Mouse (Mus musculus) testis, adult 2 months (tissue): Measurements from ENCODE around the gene Il25. TPM values are rescaled to one million over a fixed set of nuclear protein-coding genes. Genes with fewer than 3 reads are reported as not detected.

Experiments used
- H3K27ac ChIP-seq: fragments of 200-500 bp; 2 replicates; pipeline ENCODE4 v1.5.1; 2012; ENCODE audit warnings: low read depth, low read length; ENCODE audit not compliant: control insufficient read depth, insufficient read depth
- H3K27me3 ChIP-seq: fragments of 200-500 bp; 2 replicates; pipeline ENCODE4 v1.6.1; 2012; ENCODE audit warnings: mild to moderate bottlenecking, low read length, moderate library complexity; ENCODE audit not compliant: control insufficient read depth, insufficient read depth
- H3K36me3 ChIP-seq: fragments of 200-500 bp; 2 replicates; pipeline ENCODE4 v1.6.1; 2012; ENCODE audit warnings: mild to moderate bottlenecking, low read length; ENCODE audit not compliant: control insufficient read depth, insufficient read depth
- H3K4me1 ChIP-seq: fragments of 200-500 bp; 2 replicates; pipeline ENCODE4 v1.6.1; 2012; ENCODE audit warnings: low read length; ENCODE audit not compliant: control insufficient read depth, insufficient read depth
- H3K4me3 ChIP-seq: fragments of 200-500 bp; 2 replicates; pipeline ENCODE4 v1.5.1; 2012; ENCODE audit warnings: low read depth, mild to moderate bottlenecking, low read length, moderate library complexity, mixed read lengths; ENCODE audit not compliant: control insufficient read depth
- CTCF ChIP-seq: fragments of 200-500 bp; IDR thresholded peaks from 2 replicates; pipeline ENCODE4 v1.5.1; 2012; ENCODE audit warnings: low read depth, mild to moderate bottlenecking, inconsistent platforms, low read length, moderate library complexity; ENCODE audit not compliant: control insufficient read depth, insufficient read depth, insufficient replicate concordance
- POLR2A ChIP-seq: fragments of 200-500 bp; IDR thresholded peaks from 2 replicates; pipeline ENCODE4 v1.6.1; 2012; ENCODE audit warnings: low read depth, mild to moderate bottlenecking, inconsistent platforms, low read length, moderate library complexity; ENCODE audit not compliant: control insufficient read depth
- polyA plus RNA-seq: library from polyadenylated mRNA; depleted of rRNA; stranded (reverse); fragments of >200 nt; gene quantifications from 2 replicates; pipeline ENCODE4 v1.2.3, GENCODE M21; 2012

The Il25 gene
- polyA plus RNA-seq, 1 experiment, result not detected

DNA sequence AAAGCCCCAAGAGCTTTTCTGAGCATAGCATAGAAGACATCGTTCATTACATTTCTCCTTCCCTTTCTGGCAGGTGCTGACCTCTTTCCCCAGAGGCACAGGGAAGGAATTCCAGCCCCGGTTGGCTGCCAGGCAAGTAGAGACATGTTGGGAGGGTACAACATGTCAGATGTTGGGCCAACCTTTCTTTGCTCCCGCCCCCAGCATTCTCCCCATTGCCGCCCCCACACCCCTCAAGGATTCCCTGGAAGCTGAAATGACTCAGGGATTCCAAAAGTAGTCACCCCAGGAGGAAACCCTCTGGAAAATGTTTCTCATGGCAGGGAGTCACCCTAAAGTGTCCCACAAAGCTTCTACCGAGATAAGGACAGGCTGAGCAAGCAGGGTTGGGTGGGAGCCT lies 2.7 kb upstream of the Il25 start:
- H3K36me3 ChIP-seq, result no peaks in the 10 kb centered on the region
- H3K27me3 ChIP-seq, result no peaks in the 10 kb centered on the region
- peaks cover 14% of the 10 kb centered on the region for H3K4me1 ChIP-seq
- no peak overlapping the region for H3K27ac ChIP-seq
- TF ChIP-seq POLR2A, result no peak
- no peak for TF ChIP-seq CTCF
- no peak overlapping the region for H3K4me3 ChIP-seq

DNA sequence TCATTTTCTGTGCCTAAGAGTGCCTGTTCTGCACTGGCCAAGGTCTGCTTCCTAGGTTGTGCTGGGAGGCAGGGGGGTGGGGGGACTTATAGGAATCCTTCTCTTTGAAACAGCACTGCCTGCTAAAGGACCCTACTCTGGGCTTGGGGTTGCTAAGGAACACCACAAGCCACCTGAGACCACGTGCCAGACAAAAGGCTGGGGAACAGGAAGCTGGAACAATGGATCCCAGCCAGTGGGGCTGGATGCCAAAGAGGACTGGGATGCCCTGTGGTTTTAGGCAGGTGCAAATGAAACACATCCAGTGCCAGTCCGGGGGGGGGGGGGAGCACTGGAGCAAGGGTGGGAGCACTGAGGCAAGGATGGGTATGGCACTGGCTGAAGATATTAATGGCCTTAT lies 2.1 kb upstream of the Il25 start:
- no peaks in the 10 kb centered on the region for H3K27me3 ChIP-seq
- peaks cover 13% of the 10 kb centered on the region for H3K4me1 ChIP-seq
- no peak for TF ChIP-seq POLR2A
- TF ChIP-seq CTCF, result no peak
- H3K36me3 ChIP-seq, result no peaks in the 10 kb centered on the region
- no peak overlapping the region for H3K27ac ChIP-seq
- no peak overlapping the region for H3K4me3 ChIP-seq

DNA sequence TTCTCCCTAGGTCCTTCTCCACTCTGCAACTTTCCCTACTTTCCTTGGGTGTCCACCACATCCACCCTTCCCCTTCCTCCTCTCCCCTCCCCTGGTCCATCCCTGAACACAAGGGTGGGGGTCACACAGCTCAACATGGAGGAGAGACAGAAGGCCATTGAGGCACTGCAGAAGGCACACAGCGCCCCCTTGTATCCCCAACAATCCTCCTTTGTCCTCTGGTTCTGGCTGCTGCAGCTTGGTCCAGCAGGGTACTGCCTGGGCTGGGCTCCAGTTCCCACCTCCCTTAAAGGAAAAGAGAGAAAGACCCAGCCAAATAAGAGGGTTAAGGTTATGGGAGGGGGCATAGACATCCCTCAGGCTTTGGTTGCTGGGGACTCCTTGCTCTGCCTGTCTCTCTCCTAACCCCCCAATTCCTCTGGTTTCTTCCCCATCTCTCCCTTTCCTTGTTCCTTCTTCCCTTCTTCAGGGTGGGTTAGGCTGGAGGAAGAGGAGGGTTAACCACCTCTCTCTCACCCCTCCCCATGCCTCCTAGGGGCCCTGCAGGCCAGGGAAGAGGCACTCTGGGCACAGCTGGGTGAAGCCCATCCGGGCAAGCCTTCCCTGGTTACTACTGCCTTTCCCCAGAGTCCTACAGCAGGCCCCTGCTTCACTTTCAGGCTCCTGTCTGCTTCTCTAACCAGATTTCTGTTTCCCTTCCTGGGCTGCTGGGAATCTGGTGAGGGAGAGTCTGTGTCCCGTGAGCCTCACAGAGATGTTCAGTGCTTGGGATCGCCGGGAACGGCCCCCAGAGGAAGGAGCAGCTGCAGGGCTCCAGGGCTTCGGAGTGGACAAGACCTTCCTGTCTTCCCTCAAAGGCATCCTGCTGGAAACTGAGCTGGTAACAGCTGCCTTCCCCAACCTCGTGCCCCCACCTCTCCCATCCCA lies 3.7 kb downstream of the Il25 start, which contains the start of gene Cmtm5:
TSS of gene Cmtm5 (plus strand) at position 358 of the 927 bp plus-strand sequence.
- TF ChIP-seq POLR2A (no peak), CTCF (no peak)
- Histone ChIP-seq H3K4me3 (no peak within 1 kb of the TSS), H3K27ac (no peak within 1 kb of the TSS), H3K4me1 (no peaks in the 10 kb centered on the region), H3K27me3 (no peaks in the 10 kb centered on the region), H3K36me3 (no peaks in the 10 kb centered on the region)

DNA sequence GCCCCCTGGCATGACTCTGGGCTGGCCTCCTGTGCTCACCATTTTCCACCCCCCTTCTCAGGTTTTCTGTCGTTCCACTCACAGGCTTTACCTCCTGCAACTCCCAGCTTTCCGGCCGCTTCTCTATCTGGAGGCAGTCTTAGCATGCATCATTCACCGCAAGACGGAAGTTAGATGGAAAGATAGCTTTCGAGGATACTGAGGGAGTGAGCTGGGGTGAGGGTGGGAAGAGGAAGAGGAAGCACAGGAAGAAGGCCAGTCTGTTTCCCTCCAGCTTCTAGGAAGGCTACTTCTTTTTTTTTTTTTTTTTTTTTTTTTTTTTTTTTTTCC lies 4.3 kb downstream of the Il25 start:
- Histone ChIP-seq H3K36me3 (no peaks in the 10 kb centered on the region), H3K27me3 (no peaks in the 10 kb centered on the region), H3K4me3 (no peak overlapping the region), H3K4me1 (no peaks in the 10 kb centered on the region), H3K27ac (no peak overlapping the region)
- TF ChIP-seq CTCF (no peak), POLR2A (no peak)

DNA sequence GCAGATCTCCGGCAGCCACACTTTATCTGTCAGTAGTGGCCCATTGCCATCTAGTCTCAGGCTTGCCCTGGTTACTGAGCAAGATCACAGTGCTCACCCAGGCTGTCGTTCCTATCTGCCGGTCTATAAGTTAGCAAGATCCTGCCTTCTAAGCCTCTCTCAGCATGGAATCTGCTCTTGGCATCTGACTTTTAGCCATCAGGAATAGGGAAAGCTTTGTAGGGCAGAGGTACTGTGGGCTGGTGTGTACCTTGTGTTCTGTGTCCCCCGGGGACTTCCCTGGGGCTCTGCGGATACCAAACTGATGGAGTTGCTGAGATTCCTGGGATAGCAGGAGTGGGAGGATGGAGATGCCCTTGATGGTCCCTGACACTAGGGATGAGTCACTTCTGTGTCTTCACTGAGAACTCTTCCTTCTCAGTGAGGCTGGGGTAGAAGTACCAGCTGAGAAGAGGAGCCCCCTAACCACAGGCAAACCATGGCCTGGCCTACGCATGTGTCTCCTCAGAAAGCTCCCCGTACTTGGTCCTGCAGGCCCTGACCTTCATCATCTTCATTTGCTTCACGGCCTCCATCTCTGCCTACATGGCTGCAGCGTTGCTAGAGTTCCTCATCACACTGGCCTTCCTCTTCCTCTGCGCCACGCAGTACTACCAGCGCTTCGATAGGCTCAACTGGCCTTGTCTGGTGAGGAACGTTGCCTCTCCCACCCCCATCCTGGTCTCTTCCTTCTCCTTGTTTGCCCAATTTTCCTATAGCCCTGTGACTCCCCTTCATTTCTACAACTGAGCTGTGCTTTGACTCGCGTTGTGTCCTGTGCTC lies 5.1 kb downstream of the Il25 start:
- Histone ChIP-seq H3K4me3 (no peak overlapping the region), H3K27me3 (no peaks in the 10 kb centered on the region), H3K27ac (no peak overlapping the region), H3K36me3 (no peaks in the 10 kb centered on the region), H3K4me1 (no peaks in the 10 kb centered on the region)
- TF ChIP-seq CTCF (no peak), POLR2A (no peak)

DNA sequence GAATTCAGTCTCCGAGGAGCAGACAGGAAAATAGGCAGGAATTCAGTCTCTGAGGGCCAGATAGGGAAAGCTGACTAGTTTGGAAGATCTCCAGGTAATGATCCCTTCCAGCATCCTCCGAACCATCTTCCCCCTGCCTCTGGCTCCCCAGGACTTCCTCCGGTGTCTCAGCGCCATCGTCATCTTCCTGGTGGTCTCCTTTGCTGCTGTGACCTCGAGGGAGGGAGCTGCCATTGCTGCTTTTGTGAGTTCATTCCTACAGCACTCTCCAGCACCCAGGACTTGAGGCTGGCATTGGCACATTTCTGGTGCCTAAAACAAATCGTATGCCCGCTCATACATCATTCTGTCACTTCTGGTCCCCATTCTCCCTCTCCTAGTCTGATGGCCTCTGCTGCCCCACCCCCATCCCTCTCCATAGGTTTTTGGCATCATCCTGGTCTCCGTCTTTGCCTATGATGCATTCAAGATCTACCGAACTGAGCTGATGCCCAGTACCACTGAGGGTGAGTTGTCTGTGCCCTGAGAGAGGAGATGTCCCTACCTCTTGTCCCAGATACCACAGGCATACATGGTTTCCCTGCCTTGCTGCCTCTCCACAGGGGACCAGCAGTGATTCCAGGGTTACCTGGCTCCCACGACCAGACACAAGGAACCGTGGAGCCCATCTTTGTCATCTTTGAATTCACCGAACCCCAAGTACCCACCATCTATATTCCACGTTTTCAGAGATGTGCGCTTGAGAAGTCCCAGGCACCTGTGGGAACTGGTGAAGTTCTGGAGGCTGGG lies 6.1 kb downstream of the Il25 start:
- no peak overlapping the region for H3K27ac ChIP-seq
- H3K36me3 ChIP-seq, result no peaks in the 10 kb centered on the region
- TF ChIP-seq CTCF (no peak), POLR2A (no peak)
- H3K4me3 ChIP-seq, result no peak overlapping the region
- H3K27me3 ChIP-seq, result no peaks in the 10 kb centered on the region
- H3K4me1 ChIP-seq, result no peaks in the 10 kb centered on the region

DNA sequence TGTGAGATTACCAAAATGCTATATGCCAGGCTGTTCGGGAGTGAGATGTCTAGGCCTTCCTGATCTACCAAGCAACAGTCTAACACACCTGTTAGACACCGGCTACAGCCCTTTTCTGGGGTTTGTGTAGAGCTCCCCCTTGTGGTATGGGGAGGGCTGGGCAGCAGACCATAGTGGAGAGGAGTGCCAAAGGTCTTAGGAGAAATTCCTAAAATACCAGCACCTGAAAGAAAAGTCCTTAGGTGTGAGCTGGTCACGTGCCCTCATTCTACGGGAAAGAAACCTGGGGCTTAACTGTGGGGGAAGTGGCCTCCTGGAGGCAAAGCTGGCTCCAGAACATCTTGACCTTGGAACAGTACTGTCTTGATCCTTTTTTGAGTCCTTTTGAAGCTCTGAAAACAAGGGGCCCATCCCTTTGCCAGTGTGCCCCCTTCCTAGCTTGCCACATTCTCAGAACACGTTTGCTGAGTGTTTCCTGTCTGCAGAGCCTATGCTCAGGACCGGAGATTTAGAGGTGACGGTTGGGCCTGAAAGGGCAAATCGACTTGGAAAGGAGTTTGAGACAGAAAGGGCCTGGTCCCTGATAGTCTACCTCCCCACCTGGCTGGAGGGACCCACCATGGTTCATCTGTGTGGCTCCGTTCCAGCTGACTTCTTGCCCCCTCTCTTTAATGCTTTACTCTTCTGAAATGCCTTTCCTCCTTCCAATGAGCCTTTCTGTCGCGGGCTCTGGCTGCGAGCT lies 7.1 kb downstream of the Il25 start:
- Histone ChIP-seq H3K27me3 (no peaks in the 10 kb centered on the region), H3K4me1 (no peaks in the 10 kb centered on the region), H3K4me3 (no peak overlapping the region), H3K36me3 (no peaks in the 10 kb centered on the region), H3K27ac (no peak overlapping the region)
- TF ChIP-seq POLR2A, result no peak
- TF ChIP-seq CTCF, result peak; percentile 67; the same call in 1 of the 2 replicates
